Mouse (Mus musculus) heart, adult 2 months (tissue): ENCODE data around the gene Tbc1d25.

Experiments used
- CTCF ChIP-seq: fragments of 200-600 bp; IDR thresholded peaks from 2 replicates; pipeline ENCODE4 v1.8.1; 2022; ENCODE audit warnings: antibody characterized with exemption, mild to moderate bottlenecking, moderate library complexity
- EP300 ChIP-seq: fragments of 200-500 bp; IDR thresholded peaks from 2 replicates; pipeline ENCODE4 v1.6.1; 2011; ENCODE audit warnings: low read depth, low read length, control low read depth; ENCODE audit not compliant: insufficient read depth
- POLR2A ChIP-seq: fragments of 200-500 bp; IDR thresholded peaks from 2 replicates; pipeline ENCODE4 v1.6.1; 2011; ENCODE audit warnings: mild to moderate bottlenecking, low read depth, low read length, control low read depth; ENCODE audit not compliant: insufficient read depth

DNA sequence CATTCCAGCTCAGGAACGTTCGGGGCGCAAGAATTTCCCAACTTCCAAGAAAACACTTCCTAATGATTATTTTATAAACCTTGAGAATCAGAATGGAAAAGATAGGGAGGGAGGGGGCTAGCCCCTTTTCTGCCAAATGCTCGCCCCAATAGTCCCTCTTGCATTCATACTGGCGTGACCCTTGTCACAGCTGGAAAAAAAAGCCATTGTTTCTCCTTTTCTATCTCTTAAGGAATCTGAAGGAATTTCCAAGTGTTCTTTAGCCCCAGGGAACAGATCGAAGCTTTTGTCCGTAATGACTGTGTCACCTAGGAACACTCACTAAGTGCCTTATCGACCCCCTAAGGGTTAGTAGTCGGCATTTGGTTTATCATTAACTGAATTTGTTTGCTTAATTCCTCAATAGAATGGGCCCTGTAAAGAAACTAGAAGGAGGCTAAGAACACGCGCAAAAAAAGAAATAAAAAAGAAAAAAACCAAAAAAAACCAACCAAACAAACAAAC, 30.8 kb upstream of the Tbc1d25 start:
- TF ChIP-seq POLR2A, result no peak
- TF ChIP-seq EP300, result no peak
- TF ChIP-seq CTCF, result no peak
